Mouse (Mus musculus) T-cell, adult 2 months (primary cell): ENCODE measurements around the gene Nfe2l1.
"Not testable (repeated sequence)": the region's sequence is repeated elsewhere in the genome, so short reads cannot be mapped to it uniquely, and the experiment has no call there.

Experiments used
- DNase-seq: peaks from one replicate; pipeline ENCODE4 v3.0.0; 2022; ENCODE audit warnings: low spot score

Nfe2l1 gene

GRCm38 (mm10) chr11:96818128-96818710, 11.5 kb downstream of the Nfe2l1 start:
- no peak for DNase-seq

- no peak for DNase-seq
These were observed 12.8 kb downstream of the Nfe2l1 start for GRCm38 (mm10) chr11:96816979-96817378.

- DNase-seq, result no peak
These were observed 13.3 kb downstream of the Nfe2l1 start for GRCm38 (mm10) chr11:96816494-96816893.

- no peak for DNase-seq
These were observed 13.9 kb downstream of the Nfe2l1 start for GRCm38 (mm10) chr11:96815895-96816294.

- no peak for DNase-seq
These were observed 15.3 kb downstream of the Nfe2l1 start for GRCm38 (mm10) chr11:96814443-96814842.

- no peak for DNase-seq
These were observed 15.8 kb downstream of the Nfe2l1 start for GRCm38 (mm10) chr11:96813920-96814319.

GRCm38 (mm10) chr11:96813455-96813854, 16.3 kb downstream of the Nfe2l1 start:
- DNase-seq, result no peak

GRCm38 (mm10) chr11:96811188-96811587, 18.6 kb downstream of the Nfe2l1 start:
- not testable (repeated sequence) for DNase-seq

GRCm38 (mm10) chr11:96809562-96810235, 20.1 kb downstream of the Nfe2l1 start:
- no peak for DNase-seq

- no peak for DNase-seq
These were observed 21.7 kb downstream of the Nfe2l1 start for GRCm38 (mm10) chr11:96808066-96808465.

GRCm38 (mm10) chr11:96805606-96806005, 24.2 kb downstream of the Nfe2l1 start:
- DNase-seq, result peak; percentile 18

GRCm38 (mm10) chr11:96799511-96799910, 30.3 kb downstream of the Nfe2l1 start:
- no peak for DNase-seq

- DNase-seq, result peak; percentile 23
These were observed 33.2 kb downstream of the Nfe2l1 start for GRCm38 (mm10) chr11:96796586-96796985.

- no peak for DNase-seq
These were observed 33.7 kb downstream of the Nfe2l1 start for GRCm38 (mm10) chr11:96796081-96796480.

- no peak for DNase-seq
These were observed 34.3 kb downstream of the Nfe2l1 start for GRCm38 (mm10) chr11:96795491-96795890.

- DNase-seq, result no peak
These were observed 39.1 kb downstream of the Nfe2l1 start for GRCm38 (mm10) chr11:96790681-96791080.

- no peak for DNase-seq
These were observed 39.8 kb downstream of the Nfe2l1 start for GRCm38 (mm10) chr11:96789990-96790389.

GRCm38 (mm10) chr11:96788871-96789795, 40.6 kb downstream of the Nfe2l1 start, which contains the start of gene Cbx1:
Gene Cbx1, plus strand, starts transcription at chr11:96789127.
- DNase-seq, result peak; percentile 89

GRCm38 (mm10) chr11:96786731-96787450, 42.9 kb downstream of the Nfe2l1 start:
- DNase-seq, result no peak

GRCm38 (mm10) chr11:96784847-96785246, 44.9 kb downstream of the Nfe2l1 start:
- peak; percentile 66 for DNase-seq

- DNase-seq, result peak; percentile 11
These were observed 48.3 kb downstream of the Nfe2l1 start for GRCm38 (mm10) chr11:96781425-96781824.

- DNase-seq, result no peak
These were observed 49.5 kb downstream of the Nfe2l1 start for GRCm38 (mm10) chr11:96780306-96780705.
